Mouse (Mus musculus) liver, embryonic 13.5 days (tissue): ENCODE results near the gene Vax1. TPM values are rescaled to one million over a fixed set of nuclear protein-coding genes. Genes with fewer than 3 reads are reported as not detected.

Experiments used
- ATAC-seq: fragments of 200-750 bp; cut with Nextera tagmentation; 2 replicates; pipeline ENCODE4 v1.8.0; 2017; ENCODE audit warnings: low read depth, mild to moderate bottlenecking, moderate number of reproducible peaks, moderate library complexity
- DNase-seq: peaks from one replicate; pipeline ENCODE4 v3.0.0; 2022
- H3K27ac ChIP-seq: fragments of 300-500 bp; sonication (generic); 2 replicates; pipeline ENCODE4 v1.5.1; 2015; ENCODE audit warnings: moderate library complexity, mild to moderate bottlenecking, inconsistent platforms
- H3K27me3 ChIP-seq: fragments of 300-500 bp; sonication (generic); 2 replicates; pipeline ENCODE4 v1.6.1; 2015; ENCODE audit warnings: mild to moderate bottlenecking, inconsistent platforms
- H3K36me3 ChIP-seq: fragments of 300-500 bp; sonication (generic); 2 replicates; pipeline ENCODE4 v1.6.1; 2015; ENCODE audit warnings: mild to moderate bottlenecking, inconsistent platforms
- H3K4me1 ChIP-seq: fragments of 300-500 bp; sonication (generic); replicated peaks from 2 replicates; pipeline ENCODE4 v1.6.1; 2015; ENCODE audit warnings: inconsistent platforms
- H3K4me2 ChIP-seq: fragments of 300-500 bp; sonication (generic); 2 replicates; pipeline ENCODE4 v1.6.1; 2015; ENCODE audit warnings: inconsistent platforms, mild to moderate bottlenecking, moderate library complexity
- H3K4me3 ChIP-seq: fragments of 300-500 bp; sonication (generic); replicated peaks from 2 replicates; pipeline ENCODE4 v1.5.1; 2015; ENCODE audit warnings: mild to moderate bottlenecking, inconsistent platforms
- H3K9ac ChIP-seq: fragments of 300-500 bp; sonication (generic); 2 replicates; pipeline ENCODE4 v1.6.1; 2015; ENCODE audit warnings: mild to moderate bottlenecking, inconsistent platforms
- H3K9me3 ChIP-seq: fragments of 300-500 bp; sonication (generic); replicated peaks from 2 replicates; pipeline ENCODE4 v1.6.1; 2016; ENCODE audit warnings: inconsistent platforms
- WGBS: fragments of 180-500 bp; shearing (Covaris S2); methylation state at CpG from one replicate; pipeline ENCODE4 v1.1.7; 2015; ENCODE audit not compliant: insufficient replicate concordance; 5-methylcytosine and 5-hydroxymethylcytosine counted together
- polyA plus RNA-seq: library from polyadenylated mRNA; unstranded; fragments of >200 nt; fragmentation: Nextera tagmentation; extraction: Ambion mirVana; gene quantifications from 2 replicates; pipeline ENCODE4 v1.2.1, GENCODE M21; 2015

Vax1 gene
- polyA plus RNA-seq, 1 experiment from 2014 or later, result not detected

- ATAC-seq (no peak), DNase-seq (no peak)
- Histone ChIP-seq H3K27ac (no peak overlapping the region), H3K27me3 (0 out of 2 replicates have a peak, but pooled peaks cover 4% of the 10 kb centered on the region), H3K36me3 (no peaks in the 10 kb centered on the region), H3K9me3 (no peaks in the 10 kb centered on the region), H3K4me1 (no peaks in the 10 kb centered on the region), H3K4me3 (no peak overlapping the region), H3K4me2 (no peak overlapping the region), H3K9ac (no peak overlapping the region)
- 33% methylated on average over 2 of the region's 2 CpGs for WGBS
These were observed 34.9 kb downstream of the Vax1 start for GRCm38 (mm10) chr19:59134916-59135315.

GRCm38 (mm10) chr19:59133202-59133601, 36.7 kb downstream of the Vax1 start:
- Histone ChIP-seq H3K27ac (no peak overlapping the region), H3K4me2 (no peak overlapping the region), H3K9me3 (no peaks in the 10 kb centered on the region), H3K36me3 (no peaks in the 10 kb centered on the region), H3K4me1 (no peaks in the 10 kb centered on the region), H3K4me3 (no peak overlapping the region), H3K9ac (no peak overlapping the region), H3K27me3 (no peaks in the 10 kb centered on the region)
- no peak for ATAC-seq
- DNase-seq, result no peak
- 71% methylated on average over 11 of the region's 11 CpGs for WGBS

GRCm38 (mm10) chr19:59129671-59130070, 40.2 kb downstream of the Vax1 start:
- no peaks in the 10 kb centered on the region for H3K4me1 ChIP-seq
- no peak overlapping the region for H3K9ac ChIP-seq
- DNase-seq (no peak), ATAC-seq (no peak)
- H3K36me3 ChIP-seq, result no peaks in the 10 kb centered on the region
- H3K4me3 ChIP-seq, result no peak overlapping the region
- no peak overlapping the region for H3K4me2 ChIP-seq
- 49% methylated on average over 2 of the region's 2 CpGs for WGBS
- no peaks in the 10 kb centered on the region for H3K9me3 ChIP-seq
- no peaks in the 10 kb centered on the region for H3K27me3 ChIP-seq
- no peak overlapping the region for H3K27ac ChIP-seq

- ATAC-seq, result no peak
- Histone ChIP-seq H3K4me3 (no peak overlapping the region), H3K27ac (no peak overlapping the region), H3K4me2 (no peak overlapping the region), H3K36me3 (no peaks in the 10 kb centered on the region), H3K27me3 (no peaks in the 10 kb centered on the region), H3K9ac (no peak overlapping the region), H3K4me1 (no peaks in the 10 kb centered on the region), H3K9me3 (no peaks in the 10 kb centered on the region)
- DNase-seq, result no peak
- 60% methylated on average over 8 of the region's 8 CpGs for WGBS
These were observed 41.2 kb downstream of the Vax1 start for GRCm38 (mm10) chr19:59128531-59129204.

- no peak overlapping the region for H3K4me2 ChIP-seq
- DNase-seq, result no peak
- no peak for ATAC-seq
- H3K4me3 ChIP-seq, result no peak overlapping the region
- H3K36me3 ChIP-seq, result no peaks in the 10 kb centered on the region
- H3K4me1 ChIP-seq, result no peaks in the 10 kb centered on the region
- H3K27ac ChIP-seq, result no peak overlapping the region
- no peaks in the 10 kb centered on the region for H3K27me3 ChIP-seq
- no peak overlapping the region for H3K9ac ChIP-seq
- WGBS, result 68% methylated on average over 3 of the region's 3 CpGs
- H3K9me3 ChIP-seq, result no peaks in the 10 kb centered on the region
These were observed 42.4 kb downstream of the Vax1 start for GRCm38 (mm10) chr19:59127424-59127823.

Other genes with a start within 250 kb of the Vax1 start
- gene Eno4, start 226.6 kb downstream of the Vax1 start, polyA plus RNA-seq, result 0.06 and 0.08 TPM in 2 replicates
- gene Hspa12a, start 226.4 kb downstream of the Vax1 start, polyA plus RNA-seq, result 0.46 and 0.53 TPM in 2 replicates
- 0.45 and 0.60 TPM in 2 replicates for gene Shtn1, start 94.0 kb downstream of the Vax1 start, polyA plus RNA-seq
- not detected in 2 replicates for gene Kcnk18, start 49.2 kb upstream of the Vax1 start, polyA plus RNA-seq
- gene Slc18a2, start 90.8 kb upstream of the Vax1 start, polyA plus RNA-seq, result 3.4 and 4.3 TPM in 2 replicates
- 14.4 and 21.8 TPM in 2 replicates for gene Rps12-ps3, start 152.2 kb upstream of the Vax1 start, polyA plus RNA-seq
- gene Pdzd8, start 175.7 kb upstream of the Vax1 start, polyA plus RNA-seq, result 3.9 and 4.4 TPM in 2 replicates